Mouse (Mus musculus) heart, adult 9 months (tissue): ENCODE measurements around the gene Rac3.
A peak's percentile ranks its signal among the peaks of the same experiment; 100 is the strongest.
"Not testable (repeated sequence)": the region's sequence is repeated elsewhere in the genome, so short reads cannot be mapped to it uniquely, and the experiment has no call there.

Source experiments
- DNase-seq, 2 experiments: peaks; one replicate each; pipeline ENCODE4 v3.0.0; 2022; ENCODE audit warnings: low spot score in 2 of 2

Rac3 gene

DNA sequence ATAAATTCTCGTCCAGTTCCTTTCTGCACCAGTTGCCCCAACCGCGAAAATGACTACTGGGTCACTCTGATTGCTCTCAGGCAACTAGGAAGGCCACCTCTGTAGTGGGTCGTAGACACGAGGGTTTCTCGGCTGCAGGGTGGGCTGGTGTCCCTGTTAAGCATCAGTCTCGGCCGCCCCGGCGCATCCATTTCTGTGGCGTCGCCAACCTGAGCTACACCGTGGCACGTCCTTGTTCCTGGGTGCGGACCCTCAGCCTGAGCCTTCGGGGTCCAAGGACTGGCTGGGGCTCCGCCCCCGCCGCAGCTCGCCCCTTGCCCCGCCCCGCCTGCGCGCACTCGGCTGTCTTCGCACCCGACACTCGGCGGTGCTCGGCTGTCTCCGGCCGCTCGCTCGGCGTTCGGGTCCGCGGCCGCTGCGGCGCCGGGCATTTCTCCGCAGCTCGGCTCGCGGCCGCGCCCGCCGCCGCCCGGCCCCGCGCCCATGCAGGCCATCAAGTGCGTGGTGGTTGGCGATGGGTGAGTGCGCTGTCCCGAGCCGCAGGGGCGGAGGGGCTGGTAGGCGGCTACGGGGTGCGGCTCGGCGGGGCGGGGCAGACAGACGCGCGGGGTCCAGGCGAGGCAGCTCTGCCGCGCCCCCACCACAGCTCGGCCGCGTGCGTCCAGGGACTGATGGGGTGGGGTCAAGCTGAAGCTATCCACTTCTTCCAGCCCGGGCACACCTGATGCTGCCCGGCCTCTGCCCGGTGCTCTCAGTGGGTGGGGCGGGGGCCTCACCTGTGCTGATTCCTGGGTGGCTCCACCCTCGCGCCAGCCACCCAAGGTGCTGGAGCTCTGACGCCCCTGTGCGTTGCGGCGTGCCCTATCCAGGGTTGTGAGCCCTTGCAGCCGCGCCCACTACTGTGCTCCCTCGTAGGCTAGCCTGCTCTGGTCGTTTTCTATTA, at the start of gene Rac3:
Gene Rac3 (plus strand): TSS at position 347 of the 943 bp plus-strand sequence.
- DNase-seq, result peak in 1 of 2 experiments; percentile 43

DNA sequence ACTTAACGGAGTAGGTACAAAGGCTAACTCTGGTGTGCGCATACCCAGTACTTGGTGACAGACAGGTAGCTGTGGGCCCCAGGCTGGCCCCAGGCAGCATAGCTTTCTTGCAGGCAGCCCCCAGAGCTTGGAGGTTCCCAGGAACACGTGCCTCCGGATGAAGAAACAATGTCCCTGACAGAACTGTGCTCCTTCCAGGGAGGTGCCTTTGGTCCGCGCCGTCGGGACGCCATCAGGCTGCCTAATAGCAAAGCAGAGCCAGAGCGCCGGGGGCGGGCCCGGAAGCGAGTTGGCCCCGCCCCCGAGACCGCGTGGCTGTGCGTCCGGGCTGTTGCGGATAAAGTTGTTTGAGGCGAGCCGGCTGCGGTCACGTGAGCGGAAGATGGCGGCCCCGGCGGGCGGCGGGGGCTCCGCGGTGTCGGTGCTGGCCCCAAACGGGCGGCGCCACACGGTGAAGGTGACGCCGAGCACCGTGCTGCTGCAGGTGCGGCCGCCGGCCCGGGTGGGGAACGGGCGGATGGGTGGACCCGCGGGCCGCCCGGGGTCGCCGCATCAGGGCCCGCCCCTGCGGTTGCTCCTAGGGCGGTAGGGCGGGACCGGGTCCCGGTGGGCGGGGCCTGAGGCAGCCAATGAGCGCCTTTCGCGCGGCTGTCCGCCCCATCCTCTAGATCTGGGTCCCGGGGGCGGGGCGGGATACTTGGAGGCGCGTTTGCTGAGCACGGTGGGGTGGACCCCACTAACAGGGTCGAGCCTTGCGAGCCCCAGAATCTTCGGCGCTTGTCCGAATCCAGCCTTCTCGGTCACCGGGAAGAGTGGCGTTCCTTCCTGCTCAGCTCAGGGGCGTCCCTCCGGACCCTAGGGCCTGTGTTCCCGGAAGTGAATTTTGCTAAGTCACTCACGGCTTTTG, 48.3 kb upstream of the Rac3 start, which contains the start of gene Aspscr1:
Gene Aspscr1 (plus strand): TSS at position 287 of the 907 bp plus-strand sequence.
- DNase-seq, result peak; percentile 96

DNA sequence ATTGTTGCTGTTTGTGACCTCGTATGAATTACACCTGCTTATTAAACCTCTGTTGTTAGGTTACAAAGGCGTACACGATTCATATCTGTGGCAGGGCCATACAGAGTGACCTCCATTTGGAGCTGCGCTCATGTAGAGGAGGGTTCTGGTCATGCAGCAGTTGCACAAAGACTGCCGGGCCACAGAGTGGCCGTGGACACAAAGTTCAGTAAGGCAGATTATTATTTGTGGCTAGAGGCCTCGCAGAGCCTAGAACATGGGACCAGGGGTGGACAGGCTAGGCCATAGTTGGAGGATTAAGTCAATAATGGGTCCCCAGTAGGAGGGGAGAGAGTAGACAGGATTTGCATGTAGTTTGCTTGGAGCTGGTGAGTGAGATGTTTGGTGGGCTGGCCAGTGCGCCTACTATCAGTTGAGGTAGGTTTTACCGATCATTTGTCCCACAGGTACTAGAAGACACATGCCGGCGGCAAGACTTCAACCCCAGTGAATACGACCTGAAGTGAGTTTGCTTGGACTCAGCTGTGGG, 47.6 kb upstream of the Rac3 start:
- no peak for DNase-seq

DNA sequence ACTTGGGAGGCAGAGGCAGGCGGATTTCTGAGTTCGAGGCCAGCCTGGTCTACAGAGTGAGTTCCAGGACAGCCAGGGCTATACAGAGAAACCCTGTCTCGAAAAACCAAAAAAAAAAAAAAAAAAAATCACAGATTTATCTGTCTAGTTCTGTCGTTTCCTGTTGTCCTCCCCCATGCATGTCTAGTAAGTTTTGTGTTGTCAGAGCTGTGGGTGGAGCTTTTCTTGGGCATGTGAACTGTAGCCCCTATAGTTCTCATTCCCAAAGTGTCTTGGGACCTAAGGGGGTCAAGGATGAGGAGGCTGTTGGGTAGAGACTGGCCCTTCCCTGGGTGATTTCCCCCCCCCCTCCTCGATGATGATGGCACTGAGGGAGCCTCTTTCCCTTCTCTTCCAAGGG, 45.4 kb upstream of the Rac3 start:
- DNase-seq, result not testable (repeated sequence)

DNA sequence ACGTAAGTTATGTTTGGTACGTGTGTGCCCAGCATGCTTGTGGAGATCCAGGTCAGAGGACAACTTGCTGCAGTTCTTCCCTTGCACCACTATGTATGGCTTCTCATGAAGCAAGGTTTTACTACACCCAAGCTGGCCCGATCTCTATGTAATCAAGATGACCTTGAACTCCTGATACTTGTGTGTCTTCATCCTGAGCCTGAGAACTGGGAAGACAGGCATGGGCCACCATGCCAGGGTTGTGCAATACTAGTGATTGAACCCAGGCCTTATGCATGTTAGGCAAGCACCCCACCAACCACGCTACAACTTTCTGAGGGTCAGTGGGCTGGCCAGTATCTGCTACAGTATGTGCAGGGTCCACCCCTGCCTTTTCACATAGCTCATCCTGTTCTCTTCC, 44.3 kb upstream of the Rac3 start:
- no peak for DNase-seq

DNA sequence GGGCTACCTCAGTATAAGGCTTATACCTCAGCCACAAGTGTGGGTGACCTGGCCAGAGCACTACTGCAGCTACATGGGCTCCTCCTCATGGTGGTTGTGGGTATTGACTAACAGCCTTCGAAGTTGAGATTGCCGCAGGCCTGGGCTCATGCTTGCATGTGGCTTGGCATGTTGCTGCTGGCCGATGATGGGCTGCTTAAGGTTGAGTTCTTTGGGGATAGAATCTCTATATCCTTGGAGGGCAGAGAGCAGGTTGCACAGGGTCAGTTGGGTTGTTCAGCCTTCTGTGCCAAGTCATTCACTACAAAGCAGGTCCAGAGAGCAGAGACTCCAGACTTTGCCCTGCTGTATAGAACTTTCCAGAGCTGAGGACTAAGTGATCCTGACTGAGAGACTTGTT, 41.4 kb upstream of the Rac3 start:
- DNase-seq, result no peak

DNA sequence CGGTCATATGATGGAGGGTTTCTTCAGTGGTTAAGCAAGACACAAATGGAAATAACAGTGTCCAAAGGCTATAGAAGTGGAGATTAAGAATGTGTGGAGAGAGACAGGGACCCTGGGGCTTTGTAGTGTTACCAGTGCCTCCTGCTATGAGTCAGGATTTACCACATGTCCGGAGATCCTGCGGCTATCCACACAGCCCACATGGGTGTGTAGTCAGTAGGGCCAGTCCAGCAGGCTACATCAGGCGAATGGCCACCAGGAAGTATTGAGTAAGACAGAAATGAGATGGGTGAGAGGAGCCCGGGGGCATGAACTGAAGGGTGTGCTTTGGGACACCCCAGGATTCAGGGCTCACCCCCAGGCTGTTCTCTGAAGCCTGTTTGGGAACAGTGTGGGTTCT, 38.6 kb upstream of the Rac3 start:
- no peak for DNase-seq

DNA sequence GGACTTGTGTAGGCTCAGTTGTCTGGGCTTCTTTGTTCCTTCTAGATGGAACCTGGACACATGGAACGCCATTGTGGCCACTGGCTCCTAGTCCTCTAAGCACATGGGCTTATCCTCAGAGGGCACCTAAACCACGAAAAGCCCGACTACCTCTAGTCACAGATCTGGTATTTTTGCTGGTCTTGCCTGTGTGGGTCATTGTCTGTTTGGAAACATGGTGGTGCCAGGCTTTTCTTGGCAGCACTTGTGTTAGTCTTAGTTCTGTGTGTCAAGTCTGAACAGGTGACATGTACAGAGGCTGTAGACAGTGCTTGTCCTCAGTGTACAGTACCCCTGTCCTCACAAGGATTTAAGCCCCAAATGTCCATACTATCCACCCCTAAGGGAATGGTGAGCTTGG, 37.7 kb upstream of the Rac3 start:
- no peak for DNase-seq

DNA sequence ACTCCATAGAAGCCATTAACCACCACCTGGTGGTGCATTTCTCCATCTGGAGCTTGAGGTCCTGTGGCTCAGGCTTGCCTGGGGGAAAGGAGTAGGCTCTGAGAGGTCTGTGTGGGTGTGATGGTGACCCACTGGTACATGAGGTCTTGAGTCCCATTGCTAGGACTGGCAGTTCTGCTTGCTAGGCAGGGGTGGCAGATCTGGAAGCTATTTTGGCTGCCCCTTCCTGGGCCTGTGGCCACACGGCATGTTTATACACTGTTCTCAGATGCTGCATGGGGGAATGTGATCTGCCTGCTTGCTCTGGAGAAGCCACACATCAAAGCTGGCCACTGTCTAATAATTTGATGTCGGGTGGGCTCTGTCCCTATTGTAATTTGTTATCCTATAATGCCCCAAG, 37.2 kb upstream of the Rac3 start:
- no peak for DNase-seq

DNA sequence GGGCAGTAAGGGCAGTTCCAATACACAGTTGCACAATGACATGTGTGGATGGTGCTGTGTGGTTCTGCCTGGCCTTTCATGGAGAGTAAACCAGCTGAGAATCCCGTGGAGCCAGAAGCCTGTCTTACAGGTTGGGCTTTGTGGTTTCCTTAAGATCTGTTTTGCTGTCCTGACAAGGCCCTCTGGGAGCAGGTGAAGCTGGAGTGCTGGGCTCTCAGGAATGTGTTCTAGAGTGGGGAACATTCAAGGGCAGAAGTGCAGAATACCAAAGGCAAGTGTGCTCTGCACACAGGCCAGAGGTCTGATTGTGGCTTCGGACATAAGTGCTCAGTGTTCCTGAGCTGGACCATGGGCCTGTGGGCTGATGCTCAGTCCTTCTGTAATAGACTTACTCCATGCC, 36.6 kb upstream of the Rac3 start:
- DNase-seq, result no peak

DNA sequence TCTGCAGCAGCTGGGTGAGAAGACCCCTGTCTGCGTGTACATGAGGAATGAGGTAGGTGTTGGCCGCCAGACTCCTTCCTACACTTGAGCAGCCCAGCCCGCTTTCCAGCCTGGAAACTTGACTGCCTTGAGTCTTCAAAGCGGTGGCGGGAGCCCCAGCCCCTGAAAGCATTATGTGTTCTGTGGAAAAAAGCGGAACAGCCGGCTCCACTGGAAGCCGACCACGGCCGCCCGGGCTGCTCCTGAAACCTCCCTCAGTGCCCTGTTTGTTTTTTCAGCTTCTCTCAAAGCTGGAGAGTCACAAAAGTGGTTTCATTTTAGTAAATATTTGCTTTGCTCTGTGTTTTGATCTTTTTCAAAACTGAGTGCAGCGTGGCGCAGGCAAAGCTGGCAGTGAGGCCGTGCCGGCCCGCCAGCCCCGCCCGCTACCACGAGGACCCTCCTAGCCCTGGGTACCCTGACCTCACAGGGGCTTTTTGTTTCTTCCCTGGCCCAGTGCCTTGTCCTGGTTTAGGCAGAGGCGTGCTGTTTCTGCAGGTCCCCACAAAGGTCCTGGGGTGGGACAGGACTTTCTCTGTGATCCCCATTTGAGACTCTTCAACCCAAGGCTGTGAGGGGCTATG, 34.5 kb upstream of the Rac3 start:
- no peak for DNase-seq

DNA sequence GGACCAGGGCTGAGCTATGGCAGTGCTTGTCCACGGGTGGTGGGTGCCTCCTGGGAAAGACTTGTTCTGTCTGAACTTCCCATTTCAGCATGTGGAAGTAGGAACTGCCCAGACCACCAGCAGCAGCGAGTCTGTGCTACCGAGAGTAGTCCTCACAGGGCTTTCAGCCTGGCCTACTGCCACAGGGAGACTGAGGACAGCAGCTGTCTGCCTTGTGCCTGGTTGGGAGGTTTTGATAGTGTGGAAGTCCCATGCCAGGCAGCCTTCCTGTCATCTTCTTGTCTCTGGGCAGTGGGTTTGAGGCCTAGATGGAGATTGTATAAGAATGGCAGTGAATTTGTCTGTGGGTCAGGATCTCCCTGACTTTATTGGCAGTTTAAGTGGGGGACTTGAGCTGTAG, 31.9 kb upstream of the Rac3 start:
- no peak for DNase-seq

DNA sequence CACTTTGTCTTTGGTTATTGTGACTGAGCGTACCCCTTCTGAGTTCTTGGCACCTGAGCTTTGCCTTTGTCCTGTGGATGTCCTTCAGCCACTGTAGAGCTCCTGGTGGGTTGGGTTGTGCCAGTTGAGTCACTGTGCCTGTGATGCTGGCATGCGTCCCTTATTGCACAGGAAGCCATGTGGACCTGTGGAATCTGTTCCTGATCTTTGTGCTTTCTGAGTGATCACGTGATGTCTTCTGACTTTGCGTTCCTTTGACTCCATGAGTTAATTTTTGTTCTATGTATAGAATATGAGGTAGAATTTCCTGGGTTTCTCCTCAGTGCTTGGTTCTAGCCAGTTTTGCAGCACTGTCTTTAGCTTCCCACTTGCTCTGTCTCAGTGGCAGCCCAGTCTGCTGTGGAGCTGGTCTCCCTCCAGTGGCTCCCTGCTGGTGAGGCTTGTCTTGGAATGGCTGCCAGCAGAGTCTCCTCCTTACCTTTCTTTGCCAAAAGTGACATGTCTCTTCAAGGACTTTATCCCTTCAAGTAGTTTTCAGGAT, 28.7 kb upstream of the Rac3 start:
- DNase-seq, result no peak

DNA sequence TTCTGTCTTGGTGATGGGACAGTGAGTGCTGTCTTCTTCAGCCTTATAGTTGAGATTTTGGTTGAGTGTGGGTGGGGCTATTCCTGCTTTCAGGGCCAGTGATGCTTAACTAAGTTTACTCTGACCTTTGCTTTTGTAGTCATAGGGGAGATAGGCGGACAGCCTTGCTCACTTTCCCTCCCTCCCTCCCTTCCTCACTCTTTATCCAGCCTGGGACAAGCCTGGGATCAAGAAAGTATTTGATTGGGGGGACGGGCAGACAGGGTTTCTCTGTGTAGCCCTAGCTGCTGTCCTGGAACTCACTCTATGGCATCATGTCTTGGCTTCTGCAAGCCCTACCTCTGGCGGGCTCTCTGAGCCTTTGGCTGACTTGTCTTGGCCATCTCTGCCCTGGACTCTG, 27.8 kb upstream of the Rac3 start:
- no peak for DNase-seq

DNA sequence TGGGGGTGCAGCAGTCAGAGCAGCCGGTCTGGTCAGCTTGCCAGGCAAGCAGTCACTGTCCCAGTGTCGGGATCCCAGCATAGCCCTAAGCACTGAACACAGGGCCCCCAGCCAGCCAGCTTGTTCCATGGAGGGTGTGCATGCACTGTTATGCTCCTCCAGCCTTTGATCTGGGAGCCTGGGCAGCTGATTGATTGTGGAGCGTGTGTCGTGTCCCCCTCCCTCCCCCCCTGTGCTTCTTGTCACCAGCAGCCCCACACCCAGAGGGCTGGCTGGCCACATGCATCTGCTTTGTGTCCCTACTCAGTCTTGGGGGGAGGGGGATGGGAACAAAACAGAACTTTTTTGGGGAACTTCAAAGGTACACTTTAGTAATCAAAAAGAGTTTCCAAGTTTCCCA, 26.1 kb upstream of the Rac3 start:
- DNase-seq, result no peak

DNA sequence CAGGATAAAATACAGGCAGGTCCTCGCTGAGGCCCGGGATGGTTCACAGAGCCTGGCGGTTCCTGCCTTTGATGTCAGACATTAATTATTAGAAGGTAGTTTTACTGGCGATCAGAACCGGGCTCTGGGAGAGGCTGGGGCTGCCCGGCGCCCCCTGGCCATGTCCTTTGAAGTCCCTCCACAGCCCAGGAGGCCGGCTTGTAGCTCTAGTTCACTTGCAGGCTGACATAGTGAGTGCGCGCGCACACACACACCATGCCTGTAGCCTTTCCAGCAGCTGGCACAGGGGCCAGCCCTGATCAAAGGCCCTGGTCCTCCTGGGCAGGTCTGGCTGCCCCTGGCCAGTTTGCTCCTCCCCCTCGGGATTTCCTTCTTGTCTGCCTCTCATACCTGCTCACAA, 25.6 kb upstream of the Rac3 start:
- DNase-seq, result no peak

DNA sequence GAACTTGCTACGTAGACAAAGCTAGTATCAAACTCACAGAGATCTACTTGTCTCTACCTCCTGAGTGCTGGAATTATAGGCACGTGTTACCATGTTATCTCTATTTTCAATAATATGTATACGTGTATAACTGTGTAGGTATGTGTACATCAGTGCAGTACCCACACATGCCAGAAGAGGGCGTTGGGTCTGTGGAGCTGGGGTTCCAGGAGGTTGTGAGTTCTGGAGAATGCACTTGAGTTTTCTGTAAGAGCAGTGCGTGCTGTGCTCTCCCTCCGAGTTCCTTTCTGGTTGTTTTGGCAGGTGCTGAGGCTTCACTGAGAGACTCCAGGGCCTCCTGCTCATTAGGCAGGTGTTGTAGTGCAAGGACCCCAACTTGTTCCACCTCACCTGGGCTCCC, 24.7 kb upstream of the Rac3 start:
- no peak for DNase-seq

DNA sequence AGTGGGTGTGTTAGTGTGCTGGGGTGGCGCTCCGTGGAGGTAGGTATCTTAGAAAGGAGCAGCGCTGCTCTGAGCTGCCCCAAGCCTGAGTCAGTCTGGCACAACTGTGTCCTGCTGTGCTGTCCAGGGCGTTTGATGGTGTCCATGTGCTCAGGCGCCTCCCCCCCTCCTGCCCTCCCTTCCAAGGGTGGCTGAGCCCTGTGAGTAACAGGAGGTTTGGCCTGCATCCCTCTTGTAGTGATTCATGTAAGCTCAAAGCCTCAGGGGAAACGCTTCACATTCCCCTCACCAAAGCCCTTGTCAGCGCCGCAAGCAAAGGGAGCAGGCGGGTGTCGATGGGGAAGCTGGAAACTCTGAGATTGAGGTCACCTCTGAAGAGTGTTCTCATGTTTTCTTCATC, 23.5 kb upstream of the Rac3 start:
- DNase-seq, result peak; percentile 75 to 80

DNA sequence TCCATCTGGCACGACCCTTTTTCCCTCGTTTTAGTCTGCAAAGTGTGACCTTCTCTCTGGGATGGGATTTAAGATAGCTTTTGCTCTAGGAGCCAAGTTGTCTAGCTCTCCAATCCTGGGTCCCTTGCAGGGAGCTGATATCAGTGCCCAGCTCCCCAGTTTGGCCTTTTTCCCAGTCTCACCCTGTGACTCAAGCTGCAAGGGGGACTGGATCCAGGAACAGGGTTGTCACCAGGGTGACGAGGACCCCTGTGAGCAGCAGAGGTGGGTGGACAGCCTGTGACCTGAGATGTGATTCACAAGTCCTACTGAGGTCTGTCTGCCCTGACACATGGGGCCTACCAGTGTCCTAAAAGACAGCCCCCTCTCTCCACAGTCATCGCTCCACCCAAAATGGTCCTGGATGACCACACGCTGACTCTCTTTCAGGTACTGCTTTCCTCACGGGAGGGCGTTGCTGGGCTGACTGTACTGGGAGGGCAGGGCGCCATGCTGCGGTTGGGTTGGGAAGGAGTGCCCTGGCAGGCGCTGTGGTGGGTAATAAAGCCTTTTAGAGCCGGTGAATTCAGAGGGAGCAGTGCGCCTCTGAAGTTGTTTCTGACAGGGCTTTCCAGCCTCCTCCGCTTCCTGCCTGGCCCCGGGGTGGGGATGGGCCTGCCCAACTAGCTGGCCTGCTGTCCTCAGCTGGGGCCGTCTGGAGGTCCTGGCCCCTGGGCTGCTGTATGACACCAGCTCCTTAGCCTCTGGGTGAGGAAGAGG, 17.4 kb upstream of the Rac3 start:
- DNase-seq, result no peak

DNA sequence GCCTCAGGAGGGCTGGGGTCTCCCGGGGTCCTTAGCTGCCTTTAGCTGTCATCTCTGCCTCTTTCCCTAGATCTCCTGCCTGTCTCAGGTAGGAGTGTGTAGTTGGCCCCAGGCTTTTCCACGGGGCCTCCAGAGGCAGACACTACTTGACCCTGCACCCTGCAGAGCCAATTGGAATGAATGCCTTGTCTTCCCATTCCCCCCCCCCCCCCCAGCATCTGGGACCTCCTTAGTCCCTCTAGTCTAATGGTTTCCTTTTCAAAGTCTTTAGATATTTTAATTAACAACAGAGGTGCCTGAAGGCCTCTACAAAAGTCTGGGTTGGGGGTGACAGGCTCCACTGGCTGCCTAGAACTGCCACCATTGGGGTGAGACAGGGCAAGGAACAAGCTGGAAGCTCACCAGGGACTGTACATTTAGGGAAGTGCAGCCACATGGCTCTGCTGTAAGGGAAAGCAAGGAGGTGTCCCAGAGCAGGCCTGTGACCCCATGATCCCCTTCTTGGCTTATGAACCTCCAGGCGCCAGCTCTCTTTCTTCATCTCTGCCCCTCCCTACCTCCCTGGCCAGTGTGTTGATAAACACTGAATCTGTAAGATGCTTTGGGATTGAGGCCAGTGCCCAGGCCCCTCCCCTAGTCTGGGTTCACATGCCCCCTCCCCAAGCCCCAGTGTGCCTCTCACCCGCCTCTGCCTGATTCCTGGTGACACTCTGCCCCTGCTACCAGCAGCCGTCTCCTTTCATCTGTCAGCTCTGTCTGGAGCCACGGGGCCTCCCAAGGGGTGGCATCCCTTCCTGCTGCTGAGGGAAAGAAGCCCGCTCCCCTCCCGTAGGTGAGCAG, 16.6 kb upstream of the Rac3 start:
- no peak for DNase-seq
